Mouse (Mus musculus) hindbrain, embryonic 12.5 days (tissue): ENCODE data around the gene Wnt1. TPM values are rescaled to one million over a fixed set of nuclear protein-coding genes. Genes with fewer than 3 reads are reported as not detected.
"Not testable (repeated sequence)": the region's sequence is repeated elsewhere in the genome, so short reads cannot be mapped to it uniquely, and the experiment has no call there.

Experiments
- ATAC-seq: fragments of 200-750 bp; cut with Nextera tagmentation; 2 replicates; pipeline ENCODE4 v1.8.0; 2017; ENCODE audit warnings: moderate TSS enrichment; ENCODE audit not compliant: low FRiP score
- H3K27ac ChIP-seq: fragments of 300-500 bp; sonication (generic); 2 replicates; pipeline ENCODE4 v1.5.1; 2016; ENCODE audit warnings: mild to moderate bottlenecking
- H3K27me3 ChIP-seq: fragments of 300-500 bp; sonication (generic); 2 replicates; pipeline ENCODE4 v1.6.1; 2016; ENCODE audit warnings: mild to moderate bottlenecking
- H3K36me3 ChIP-seq: fragments of 300-500 bp; sonication (generic); 2 replicates; pipeline ENCODE4 v1.6.1; 2016; ENCODE audit warnings: mild to moderate bottlenecking
- H3K4me1 ChIP-seq: fragments of 300-500 bp; sonication (generic); 2 replicates; pipeline ENCODE4 v1.6.1; 2016
- H3K4me2 ChIP-seq: fragments of 300-500 bp; sonication (generic); replicated peaks from 2 replicates; pipeline ENCODE4 v1.6.1; 2016; ENCODE audit warnings: mild to moderate bottlenecking
- H3K4me3 ChIP-seq: fragments of 300-500 bp; sonication (generic); 2 replicates; pipeline ENCODE4 v1.5.1; 2016; ENCODE audit warnings: mild to moderate bottlenecking
- H3K9ac ChIP-seq: fragments of 300-500 bp; sonication (generic); 2 replicates; pipeline ENCODE4 v1.6.1; 2016; ENCODE audit warnings: mild to moderate bottlenecking, moderate library complexity
- H3K9me3 ChIP-seq: fragments of 300-500 bp; sonication (generic); replicated peaks from 2 replicates; pipeline ENCODE4 v1.6.1; 2016; ENCODE audit warnings: mild to moderate bottlenecking
- WGBS: fragments of 180-500 bp; shearing (Covaris S2); methylation state at CpG from one replicate; pipeline ENCODE4 v1.1.7; 2016; 5-methylcytosine and 5-hydroxymethylcytosine counted together
- polyA plus RNA-seq: library from polyadenylated mRNA; unstranded; fragments of >200 nt; fragmentation: Nextera tagmentation; extraction: Ambion mirVana; gene quantifications from 2 replicates; pipeline ENCODE4 v1.2.1, GENCODE M21; 2016

Gene Wnt1
- polyA plus RNA-seq, result 8.4 and 8.6 TPM in 2 replicates

DNA sequence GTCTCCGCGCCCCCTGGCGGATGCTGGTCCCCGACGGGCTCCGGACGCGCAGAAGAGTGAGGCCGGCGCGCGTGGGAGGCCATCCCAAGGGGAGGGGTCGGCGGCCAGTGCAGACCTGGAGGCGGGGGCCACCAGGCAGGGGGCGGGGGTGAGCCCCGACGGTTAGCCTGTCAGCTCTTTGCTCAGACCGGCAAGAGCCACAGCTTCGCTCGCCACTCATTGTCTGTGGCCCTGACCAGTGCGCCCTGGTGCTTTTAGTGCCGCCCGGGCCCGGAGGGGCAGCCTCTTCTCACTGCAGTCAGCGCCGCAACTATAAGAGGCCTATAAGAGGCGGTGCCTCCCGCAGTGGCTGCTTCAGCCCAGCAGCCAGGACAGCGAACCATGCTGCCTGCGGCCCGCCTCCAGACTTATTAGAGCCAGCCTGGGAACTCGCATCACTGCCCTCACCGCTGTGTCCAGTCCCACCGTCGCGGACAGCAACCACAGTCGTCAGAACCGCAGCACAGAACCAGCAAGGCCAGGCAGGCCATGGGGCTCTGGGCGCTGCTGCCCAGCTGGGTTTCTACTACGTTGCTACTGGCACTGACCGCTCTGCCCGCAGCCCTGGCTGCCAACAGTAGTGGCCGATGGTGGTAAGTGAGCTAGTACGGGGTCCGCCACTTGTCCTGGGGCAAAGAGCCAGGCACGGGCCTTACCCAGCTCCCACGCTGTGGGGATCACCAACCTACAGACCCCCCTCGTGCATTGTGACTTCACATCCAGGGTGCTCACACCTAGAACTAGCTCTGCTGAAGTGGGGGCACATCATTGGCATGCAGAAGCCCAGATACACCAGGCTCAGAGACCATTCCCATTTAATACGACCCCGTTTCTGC is at the start of gene Wnt1:
Gene Wnt1 (plus strand): TSS at position 197 of the 875 bp plus-strand sequence.
- peaks cover 3% of the 10 kb centered on the region; the same call in 1 of the 2 replicates for H3K9me3 ChIP-seq
- peaks cover 99% of the 10 kb centered on the region for H3K27me3 ChIP-seq
- H3K4me2 ChIP-seq, result peak within 1 kb of the TSS; percentile 23; the same call in 1 of the 2 replicates
- 2% methylated on average over 51 of the region's 51 CpGs for WGBS
- ATAC-seq, result no peak
- peak within 1 kb of the TSS; percentile 11 for H3K4me3 ChIP-seq
- H3K4me1 ChIP-seq, result peaks cover 31% of the 10 kb centered on the region
- 0 out of 2 replicates have a peak within 1 kb of the TSS, but pooled peaks have one; percentile 14 for H3K9ac ChIP-seq
- H3K36me3 ChIP-seq, result no peaks in the 10 kb centered on the region
- H3K27ac ChIP-seq, result no peak within 1 kb of the TSS

DNA sequence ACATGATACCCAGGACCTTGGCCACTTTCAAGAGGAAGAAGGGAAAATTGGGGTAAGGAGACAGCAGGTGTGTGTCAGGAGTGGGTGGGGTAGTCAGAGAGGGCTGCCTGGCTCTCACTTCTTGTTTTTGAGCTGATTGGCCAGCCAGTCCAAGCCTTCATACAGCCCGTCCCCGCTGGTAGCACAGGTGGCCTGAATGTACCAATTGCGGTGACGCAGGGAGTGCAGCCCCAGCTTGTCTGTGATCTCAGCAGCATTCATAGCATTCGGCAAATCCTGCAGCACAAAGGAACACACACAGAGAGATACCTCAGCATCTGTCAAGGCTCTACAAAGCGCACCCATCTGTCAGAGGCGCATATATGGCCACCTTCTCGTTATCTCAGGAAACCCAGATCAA is 49.4 kb upstream of the Wnt1 start:
- H3K4me1 ChIP-seq, result no peaks in the 10 kb centered on the region
- 89% methylated on average over 8 of the region's 8 CpGs for WGBS
- no peak overlapping the region for H3K9ac ChIP-seq
- no peak for ATAC-seq
- no peaks in the 10 kb centered on the region for H3K27me3 ChIP-seq
- no peak overlapping the region for H3K4me2 ChIP-seq
- H3K4me3 ChIP-seq, result no peak overlapping the region
- H3K27ac ChIP-seq, result no peak overlapping the region
- peaks cover 67% of the 10 kb centered on the region for H3K36me3 ChIP-seq
- no peaks in the 10 kb centered on the region for H3K9me3 ChIP-seq

DNA sequence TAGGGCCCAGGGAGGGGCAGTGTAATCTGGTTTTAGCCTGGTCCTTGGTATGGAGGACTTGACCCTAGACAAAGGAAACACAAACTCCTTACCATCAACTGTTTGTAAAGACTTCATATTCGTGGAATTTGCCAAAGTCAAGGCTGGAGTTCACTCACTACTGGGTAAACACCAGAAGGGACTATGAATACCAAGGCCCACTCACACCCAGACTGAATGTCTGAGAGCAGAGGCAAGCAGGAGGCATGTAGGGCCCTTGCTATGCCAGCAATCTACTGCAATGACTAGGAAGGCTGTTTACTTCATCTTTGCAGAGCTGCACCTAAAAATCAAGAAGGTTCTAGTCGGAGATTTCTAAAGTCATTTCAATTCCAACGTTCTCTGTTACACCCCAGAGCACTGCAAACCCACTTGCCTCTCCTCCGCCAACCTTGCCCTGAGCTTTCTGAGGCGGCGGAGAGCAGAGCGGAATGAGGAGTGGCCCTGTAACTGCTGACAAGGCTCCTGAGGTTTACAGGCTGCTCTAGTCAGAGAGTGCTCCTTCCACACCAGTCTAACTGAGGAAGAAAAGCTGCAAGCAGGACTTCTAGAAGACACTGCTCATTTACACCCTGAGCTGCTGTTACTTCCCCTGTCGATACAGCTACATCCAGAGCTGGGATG is 46.8 kb upstream of the Wnt1 start:
- 85% methylated on average over 8 of the region's 8 CpGs for WGBS
- no peak overlapping the region for H3K4me2 ChIP-seq
- ATAC-seq, result no peak
- H3K27ac ChIP-seq, result no peak overlapping the region
- no peaks in the 10 kb centered on the region for H3K27me3 ChIP-seq
- peaks cover 45% of the 10 kb centered on the region for H3K36me3 ChIP-seq
- H3K9ac ChIP-seq, result no peak overlapping the region
- no peak overlapping the region for H3K4me3 ChIP-seq
- H3K4me1 ChIP-seq, result no peaks in the 10 kb centered on the region
- no peaks in the 10 kb centered on the region for H3K9me3 ChIP-seq

DNA sequence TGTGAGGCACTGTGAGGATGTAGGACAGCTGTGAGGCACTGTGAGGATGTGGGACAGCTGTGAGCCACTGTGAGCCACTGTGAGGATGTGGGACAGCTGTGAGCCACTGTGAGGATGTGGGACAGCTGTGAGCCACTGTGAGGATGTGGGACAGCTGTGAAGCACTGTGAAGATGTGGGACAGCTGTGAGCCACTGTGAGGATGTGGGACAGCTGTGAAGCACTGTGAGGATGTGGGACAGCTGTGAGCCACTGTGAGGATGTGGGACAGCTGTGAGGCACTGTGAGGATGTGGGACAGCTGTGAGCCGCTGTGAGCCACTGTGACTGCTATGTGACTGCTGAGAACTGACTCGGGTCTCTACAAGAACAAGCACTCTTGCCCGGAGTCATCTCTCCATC is 45.8 kb upstream of the Wnt1 start:
- not testable (repeated sequence) for H3K4me3 ChIP-seq, H3K27ac ChIP-seq, ATAC-seq, H3K4me1 ChIP-seq, H3K27me3 ChIP-seq, H3K9ac ChIP-seq, H3K4me2 ChIP-seq, H3K9me3 ChIP-seq
- peaks cover 40% of the 10 kb centered on the region for H3K36me3 ChIP-seq
- WGBS, result 95% methylated on average over 3 of the region's 3 CpGs

DNA sequence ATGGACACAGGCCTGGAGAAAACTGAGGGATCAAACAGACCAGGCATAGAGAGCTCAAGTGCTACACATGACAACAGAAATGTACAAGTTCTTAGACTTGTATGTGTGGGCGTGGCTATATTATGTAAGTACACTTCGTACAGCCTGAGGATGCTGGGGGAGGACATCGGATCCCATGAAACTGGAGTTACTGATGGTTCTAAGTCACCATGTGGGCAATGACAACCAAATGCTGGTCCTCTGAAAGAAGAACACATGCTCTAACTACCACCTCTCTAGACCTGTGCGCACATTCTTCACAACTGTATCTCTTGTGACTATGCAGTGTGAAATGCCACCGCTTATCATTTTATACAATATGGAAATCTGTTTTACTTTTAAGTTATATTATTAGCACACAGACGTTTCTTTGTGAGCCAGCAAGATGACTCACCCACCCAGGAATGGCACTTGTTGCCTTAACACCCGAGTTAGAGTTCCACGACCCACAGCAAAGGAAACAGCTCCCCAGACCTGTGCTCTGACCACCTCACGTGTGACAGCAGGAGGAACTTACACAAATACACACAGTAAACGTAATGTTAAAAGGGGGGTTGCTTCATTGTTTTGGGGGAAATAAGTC is 43.2 kb upstream of the Wnt1 start:
- no peak overlapping the region for H3K4me2 ChIP-seq
- 91% methylated on average over 10 of the region's 10 CpGs for WGBS

DNA sequence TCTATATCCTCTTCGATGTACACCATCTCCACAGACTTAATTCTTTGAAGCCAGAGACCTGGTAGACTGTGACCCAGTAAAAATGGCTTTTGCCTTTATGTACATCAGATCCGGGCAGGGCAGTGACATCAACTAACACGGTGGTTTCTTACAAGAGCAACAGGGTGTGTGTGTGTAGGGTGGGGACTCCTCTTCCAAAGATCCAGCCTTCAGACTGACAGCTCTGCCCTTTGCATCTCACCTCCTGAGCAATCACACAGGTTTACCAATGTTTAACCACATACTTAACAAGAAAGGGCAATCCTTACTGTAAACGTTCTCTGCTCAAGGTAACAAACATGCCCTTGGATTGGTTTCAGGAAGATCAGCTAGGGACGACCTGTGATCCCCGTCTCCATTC is 42.4 kb upstream of the Wnt1 start:
- no peak for ATAC-seq
- Histone ChIP-seq H3K27ac (no peak overlapping the region), H3K4me1 (no peaks in the 10 kb centered on the region), H3K27me3 (no peaks in the 10 kb centered on the region), H3K9ac (no peak overlapping the region), H3K4me3 (no peak overlapping the region), H3K4me2 (no peak overlapping the region), H3K9me3 (no peaks in the 10 kb centered on the region), H3K36me3 (peaks cover 12% of the 10 kb centered on the region)
- WGBS, result 91% methylated on average over 6 of the region's 6 CpGs

More for the DNA sequence above, 43.2 kb upstream of the Wnt1 start:
- Histone ChIP-seq H3K27ac (no peak overlapping the region), H3K4me3 (no peak overlapping the region), H3K27me3 (no peaks in the 10 kb centered on the region), H3K4me1 (no peaks in the 10 kb centered on the region), H3K9me3 (no peaks in the 10 kb centered on the region), H3K9ac (no peak overlapping the region), H3K36me3 (peaks cover 18% of the 10 kb centered on the region)
- no peak for ATAC-seq

DNA sequence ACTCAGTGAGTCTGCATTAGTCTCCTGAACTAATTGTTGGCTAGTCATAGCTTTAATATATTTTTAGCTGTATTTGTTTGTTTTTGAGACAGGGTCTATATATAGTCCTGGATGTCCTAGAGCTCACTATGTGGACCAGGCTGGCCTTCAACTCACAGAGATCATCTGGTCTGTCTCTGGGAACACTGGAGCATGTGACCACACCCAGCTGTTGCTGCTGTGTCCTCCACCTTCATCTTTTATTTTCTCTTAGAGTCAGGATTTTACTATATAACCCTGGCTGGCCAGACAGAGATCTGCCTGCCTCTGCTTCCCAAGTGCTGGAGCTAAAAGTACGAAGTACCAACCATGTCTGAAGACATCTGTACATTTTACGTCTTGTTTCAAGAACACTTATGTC is 40.6 kb upstream of the Wnt1 start:
- H3K36me3 ChIP-seq, result 0 out of 2 replicates have a peak, but pooled peaks cover 6% of the 10 kb centered on the region
- no peak overlapping the region for H3K4me2 ChIP-seq
- 100% methylated on average over 2 of the region's 2 CpGs for WGBS
- no peak overlapping the region for H3K27ac ChIP-seq
- no peaks in the 10 kb centered on the region for H3K27me3 ChIP-seq
- H3K9me3 ChIP-seq, result no peaks in the 10 kb centered on the region
- H3K4me1 ChIP-seq, result no peaks in the 10 kb centered on the region
- no peak overlapping the region for H3K9ac ChIP-seq
- no peak for ATAC-seq
- H3K4me3 ChIP-seq, result no peak overlapping the region

DNA sequence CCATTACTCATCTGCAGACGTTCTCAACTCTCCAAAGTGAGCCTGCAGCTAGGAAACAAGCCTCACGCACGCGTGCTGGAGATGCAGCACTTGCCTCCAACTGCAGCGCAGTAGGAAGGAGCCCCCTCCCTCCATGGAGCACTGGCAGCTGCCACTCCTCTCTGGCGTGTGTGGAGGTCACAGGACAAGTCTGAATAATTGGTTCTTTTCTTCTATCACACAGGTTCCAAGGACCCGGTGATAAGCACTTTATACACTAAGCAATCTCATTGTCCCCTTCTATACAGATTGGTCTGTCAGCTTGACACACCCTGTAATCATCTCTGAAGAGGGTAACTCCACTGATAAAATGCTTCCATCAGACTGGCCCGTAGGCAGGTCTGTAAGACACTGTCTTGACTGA is 36.6 kb upstream of the Wnt1 start:
- Histone ChIP-seq H3K27me3 (no peaks in the 10 kb centered on the region), H3K4me2 (no peak overlapping the region), H3K4me3 (no peak overlapping the region), H3K4me1 (no peaks in the 10 kb centered on the region), H3K36me3 (0 out of 2 replicates have a peak, but pooled peaks cover 9% of the 10 kb centered on the region), H3K9me3 (no peaks in the 10 kb centered on the region), H3K9ac (no peak overlapping the region), H3K27ac (no peak overlapping the region; the same call in 1 of the 2 replicates)
- WGBS, result 75% methylated on average over 8 of the region's 8 CpGs
- no peak for ATAC-seq

DNA sequence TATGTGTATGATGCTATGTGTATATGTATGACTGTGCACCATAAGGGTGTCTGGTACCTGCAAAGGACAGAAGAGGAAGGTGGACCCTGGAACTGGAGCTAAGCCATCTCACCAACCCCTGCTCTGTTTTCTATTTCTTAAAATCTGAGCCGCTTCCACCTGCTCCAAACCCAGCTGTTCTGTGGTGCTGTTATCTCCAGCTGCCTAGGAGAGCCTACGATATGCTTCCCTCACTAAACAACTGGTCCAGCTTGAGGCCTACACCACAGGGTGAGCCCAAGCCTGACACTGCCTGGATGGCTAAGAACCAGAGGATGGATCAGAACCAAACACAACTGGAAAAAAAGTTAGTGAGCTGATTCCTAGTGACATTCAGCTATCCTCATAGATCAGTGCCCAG is 35.5 kb upstream of the Wnt1 start:
- no peak overlapping the region; the same call in 1 of the 2 replicates for H3K9ac ChIP-seq
- no peak overlapping the region for H3K27ac ChIP-seq
- WGBS, result 84% methylated on average over 2 of the region's 2 CpGs
- H3K4me3 ChIP-seq, result no peak overlapping the region
- 0 out of 2 replicates have a peak, but pooled peaks cover 19% of the 10 kb centered on the region for H3K36me3 ChIP-seq
- H3K4me2 ChIP-seq, result no peak overlapping the region
- no peaks in the 10 kb centered on the region for H3K27me3 ChIP-seq
- H3K4me1 ChIP-seq, result no peaks in the 10 kb centered on the region
- no peaks in the 10 kb centered on the region for H3K9me3 ChIP-seq
- no peak for ATAC-seq

DNA sequence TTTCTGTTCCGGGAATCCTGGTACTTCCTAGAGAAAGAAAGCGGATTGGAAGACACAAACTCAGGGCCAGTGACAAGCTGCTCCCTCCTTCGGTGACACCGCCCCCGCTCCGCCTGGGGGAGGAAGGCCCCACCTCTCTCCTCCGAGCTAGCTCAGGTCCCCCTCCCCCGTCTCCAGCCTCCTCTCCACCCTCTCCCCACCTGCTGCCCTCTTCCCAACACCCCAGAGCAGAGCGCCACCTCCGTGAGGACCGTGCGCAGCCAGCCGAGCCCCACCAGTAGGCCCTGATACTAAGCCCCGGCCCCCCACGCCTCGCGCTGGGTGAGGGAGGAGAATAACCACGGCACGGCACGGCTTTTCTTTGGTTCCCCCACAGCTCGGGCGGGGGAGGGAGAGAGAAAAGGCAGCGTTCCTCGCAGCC is 27.4 kb upstream of the Wnt1 start:
- Histone ChIP-seq H3K36me3 (peaks cover 26% of the 10 kb centered on the region), H3K4me3 (peak overlapping the region; percentile 95), H3K9me3 (no peaks in the 10 kb centered on the region), H3K4me1 (peaks cover 22% of the 10 kb centered on the region), H3K4me2 (peak overlapping the region; percentile 74), H3K27ac (peak overlapping the region; percentile 92), H3K9ac (peak overlapping the region; percentile 93), H3K27me3 (peaks cover 29% of the 10 kb centered on the region)
- WGBS, result under 1% methylated on average over 23 of the region's 24 CpGs
- ATAC-seq, result peak; percentile 75

DNA sequence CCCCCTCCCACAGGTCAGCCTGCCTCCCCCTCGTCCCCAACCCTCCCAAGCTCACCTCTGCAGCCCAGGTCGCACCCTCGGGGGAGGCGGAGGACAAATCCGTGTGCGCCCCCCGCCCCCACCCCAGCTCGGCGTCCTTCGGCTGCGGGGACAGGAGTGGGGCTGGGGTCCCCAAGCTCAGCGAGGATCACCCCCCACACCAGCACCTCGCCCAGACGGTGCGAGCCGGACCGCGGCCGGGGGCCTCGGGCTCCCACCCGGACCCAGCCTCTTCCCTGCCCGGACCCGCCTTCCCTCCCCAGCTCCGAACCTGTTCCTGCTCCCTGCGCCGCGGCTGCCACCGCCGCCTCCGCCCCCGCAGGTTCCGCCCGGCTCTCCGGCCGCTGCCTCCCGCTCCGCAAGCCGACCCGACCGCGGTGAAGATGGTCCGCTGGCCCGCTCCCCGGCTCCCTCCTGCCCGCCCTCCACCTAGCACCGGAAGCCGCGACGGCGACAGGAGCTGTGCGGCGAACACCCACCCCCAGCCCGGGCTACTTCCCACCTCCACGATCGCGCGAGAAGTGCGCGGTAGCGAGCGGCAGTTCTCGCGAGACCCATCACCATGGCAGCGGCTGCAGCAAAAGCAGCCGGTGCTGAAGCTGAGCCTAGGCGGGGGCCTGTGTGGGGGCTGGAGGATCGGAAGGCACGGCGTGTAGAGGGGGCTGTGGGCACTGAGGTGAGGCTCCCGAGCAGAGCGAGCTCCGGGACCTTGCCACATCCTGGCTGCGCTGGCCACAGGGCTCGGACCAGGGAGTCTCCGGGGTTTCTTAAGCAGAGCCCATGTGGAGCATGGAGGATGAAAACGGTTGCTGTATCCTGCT is 26.8 kb upstream of the Wnt1 start, which contains the start of gene Arf3:
Gene Arf3 (minus strand): TSS at position 545 of the 860 bp plus-strand sequence.
- Histone ChIP-seq H3K4me2 (peak within 1 kb of the TSS; percentile 74), H3K27ac (peak within 1 kb of the TSS; percentile 92), H3K36me3 (peaks cover 26% of the 10 kb centered on the region), H3K4me3 (peak within 1 kb of the TSS; percentile 95), H3K27me3 (peaks cover 32% of the 10 kb centered on the region), H3K4me1 (peaks cover 22% of the 10 kb centered on the region), H3K9me3 (no peaks in the 10 kb centered on the region), H3K9ac (peak within 1 kb of the TSS; percentile 93)
- ATAC-seq, result peak; percentile 94
- WGBS, result under 1% methylated on average over 64 of the region's 76 CpGs
